Mouse (Mus musculus): ENCODE results near the gene Cacna1d. TPM values are rescaled to one million over a fixed set of nuclear protein-coding genes. Genes with fewer than 3 reads are reported as not detected.

Cacna1d gene
- polyA plus RNA-seq, 1 experiment from 2014 or later, result 7.2 TPM

- no peaks in the 10 kb centered on the region for H3K4me1 ChIP-seq (replicated peaks; ENCODE audit: control insufficient read depth, insufficient read depth, low read length)
- no peak overlapping the region for H3K4me2 ChIP-seq (ENCODE audit: low read length)
- 65% methylated on average over 8 of the region's 8 CpGs for WGBS
- no peaks in the 10 kb centered on the region for H3K9me3 ChIP-seq (ENCODE audit: control insufficient read depth, low read length)
- DNase-seq (ENCODE audit: low spot score) (no peak), ATAC-seq (replicated peaks; ENCODE audit: low FRiP score, low TSS enrichment, low read depth) (no peak)
- H3K36me3 ChIP-seq (ENCODE audit: control insufficient read depth, insufficient read depth, low read length), result no peaks in the 10 kb centered on the region
- no peak overlapping the region for H3K27ac ChIP-seq (ENCODE audit: low read depth)
- no peaks in the 10 kb centered on the region for H3K27me3 ChIP-seq (replicated peaks; ENCODE audit: control insufficient read depth, insufficient read depth, low read length)
- no peak overlapping the region for H3K9ac ChIP-seq (ENCODE audit: low read length)
- H3K4me3 ChIP-seq (ENCODE audit: low read depth, low read length), result no peak overlapping the region
Measured at GRCm38 (mm10) chr14:30033405-30033804, 457.9 kb downstream of the Cacna1d start.

GRCm38 (mm10) chr14:30027378-30027777 is 463.9 kb downstream of the Cacna1d start:
- DNase-seq (ENCODE audit: low spot score), result no peak
- Histone ChIP-seq H3K4me1 (replicated peaks; ENCODE audit: control insufficient read depth, insufficient read depth, low read length) (no peaks in the 10 kb centered on the region), H3K9me3 (ENCODE audit: control insufficient read depth, low read length) (no peaks in the 10 kb centered on the region), H3K27ac (ENCODE audit: low read depth) (no peak overlapping the region), H3K36me3 (ENCODE audit: control insufficient read depth, insufficient read depth, low read length) (no peaks in the 10 kb centered on the region), H3K9ac (ENCODE audit: low read length) (no peak overlapping the region), H3K27me3 (replicated peaks; ENCODE audit: control insufficient read depth, insufficient read depth, low read length) (no peaks in the 10 kb centered on the region), H3K4me2 (ENCODE audit: low read length) (no peak overlapping the region), H3K4me3 (ENCODE audit: low read depth, low read length) (no peak overlapping the region)
- 63% methylated on average over 2 of the region's 2 CpGs for WGBS
- no peak for ATAC-seq (replicated peaks; ENCODE audit: low FRiP score, low TSS enrichment, low read depth)

- 40% methylated on average over 7 of the region's 7 CpGs for whole genome bisulfite sequencing
- H3K9me3 ChIP-seq (ENCODE audit: control insufficient read depth, low read length), result no peaks in the 10 kb centered on the region
Measured at GRCm38 (mm10) chr14:30024387-30024786, 466.9 kb downstream of the Cacna1d start.

DNA sequence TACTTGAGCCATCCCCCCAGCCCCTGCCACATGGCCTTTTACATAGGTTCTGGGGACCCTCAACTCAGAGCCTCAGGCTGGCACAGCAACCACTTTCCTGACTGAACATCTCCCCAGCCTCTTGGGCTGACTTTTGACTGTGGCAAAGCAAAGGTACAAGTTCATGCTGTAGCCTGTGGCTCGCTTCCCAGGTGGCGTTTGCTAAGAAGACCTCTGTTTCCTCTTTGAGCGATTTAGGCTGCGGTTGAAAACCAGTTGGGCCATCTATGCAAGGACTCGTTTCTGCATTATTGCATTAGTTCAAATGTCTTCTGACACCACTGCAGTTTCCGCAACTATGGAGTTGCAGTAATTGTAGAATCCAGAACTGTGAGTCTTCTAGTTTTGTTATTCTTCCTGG is 468.8 kb downstream of the Cacna1d start:
- no peaks in the 10 kb centered on the region for H3K4me1 ChIP-seq (replicated peaks; ENCODE audit: control insufficient read depth, insufficient read depth, low read length)
- no peaks in the 10 kb centered on the region for H3K9me3 ChIP-seq (ENCODE audit: control insufficient read depth, low read length)
- WGBS, result 90% methylated on average over 6 of the region's 6 CpGs
- H3K9ac ChIP-seq (ENCODE audit: low read length), result no peak overlapping the region
- ATAC-seq (replicated peaks; ENCODE audit: low FRiP score, low TSS enrichment, low read depth), result no peak
- no peak for DNase-seq (ENCODE audit: low spot score)
- no peak overlapping the region for H3K4me2 ChIP-seq (ENCODE audit: low read length)
- no peaks in the 10 kb centered on the region for H3K27me3 ChIP-seq (replicated peaks; ENCODE audit: control insufficient read depth, insufficient read depth, low read length)
- no peaks in the 10 kb centered on the region for H3K36me3 ChIP-seq (ENCODE audit: control insufficient read depth, insufficient read depth, low read length)
- no peak overlapping the region for H3K27ac ChIP-seq (ENCODE audit: low read depth)
- H3K4me3 ChIP-seq (ENCODE audit: low read depth, low read length), result no peak overlapping the region

More at GRCm38 (mm10) chr14:30024387-30024786, 466.9 kb downstream of the Cacna1d start:
- Histone ChIP-seq H3K4me3 (ENCODE audit: low read depth, low read length) (no peak overlapping the region), H3K27ac (ENCODE audit: low read depth) (no peak overlapping the region), H3K9ac (ENCODE audit: low read length) (no peak overlapping the region), H3K4me2 (ENCODE audit: low read length) (no peak overlapping the region), H3K36me3 (ENCODE audit: control insufficient read depth, insufficient read depth, low read length) (no peaks in the 10 kb centered on the region), H3K27me3 (replicated peaks; ENCODE audit: control insufficient read depth, insufficient read depth, low read length) (no peaks in the 10 kb centered on the region), H3K4me1 (replicated peaks; ENCODE audit: control insufficient read depth, insufficient read depth, low read length) (no peaks in the 10 kb centered on the region)
- ATAC-seq (replicated peaks; ENCODE audit: low FRiP score, low TSS enrichment, low read depth), result no peak
- DNase-seq (ENCODE audit: low spot score), result no peak

GRCm38 (mm10) chr14:30019792-30020575 is 471.3 kb downstream of the Cacna1d start:
- Histone ChIP-seq H3K4me1 (replicated peaks; ENCODE audit: control insufficient read depth, insufficient read depth, low read length) (no peaks in the 10 kb centered on the region), H3K9ac (ENCODE audit: low read length) (no peak overlapping the region), H3K4me3 (ENCODE audit: low read depth, low read length) (no peak overlapping the region), H3K36me3 (ENCODE audit: control insufficient read depth, insufficient read depth, low read length) (no peaks in the 10 kb centered on the region), H3K27ac (ENCODE audit: low read depth) (no peak overlapping the region), H3K9me3 (ENCODE audit: control insufficient read depth, low read length) (no peaks in the 10 kb centered on the region), H3K4me2 (ENCODE audit: low read length) (no peak overlapping the region), H3K27me3 (replicated peaks; ENCODE audit: control insufficient read depth, insufficient read depth, low read length) (no peaks in the 10 kb centered on the region)
- WGBS, result 57% methylated on average over 9 of the region's 9 CpGs
- DNase-seq (ENCODE audit: low spot score) (no peak), ATAC-seq (replicated peaks; ENCODE audit: low FRiP score, low TSS enrichment, low read depth) (no peak)

- DNase-seq (ENCODE audit: low spot score) (no peak), ATAC-seq (replicated peaks; ENCODE audit: low FRiP score, low TSS enrichment, low read depth) (no peak)
- WGBS, result 90% methylated on average over 8 of the region's 8 CpGs
- Histone ChIP-seq H3K9me3 (ENCODE audit: control insufficient read depth, low read length) (no peaks in the 10 kb centered on the region), H3K27me3 (replicated peaks; ENCODE audit: control insufficient read depth, insufficient read depth, low read length) (no peaks in the 10 kb centered on the region), H3K4me3 (ENCODE audit: low read depth, low read length) (no peak overlapping the region), H3K4me1 (replicated peaks; ENCODE audit: control insufficient read depth, insufficient read depth, low read length) (no peaks in the 10 kb centered on the region), H3K27ac (ENCODE audit: low read depth) (no peak overlapping the region), H3K9ac (ENCODE audit: low read length) (no peak overlapping the region), H3K4me2 (ENCODE audit: low read length) (no peak overlapping the region), H3K36me3 (ENCODE audit: control insufficient read depth, insufficient read depth, low read length) (no peaks in the 10 kb centered on the region)
Measured at GRCm38 (mm10) chr14:30019375-30019774, 471.9 kb downstream of the Cacna1d start.

- 93% methylated on average over 6 of the region's 6 CpGs for WGBS
- no peaks in the 10 kb centered on the region for H3K36me3 ChIP-seq (ENCODE audit: control insufficient read depth, insufficient read depth, low read length)
- no peak for DNase-seq (ENCODE audit: low spot score)
- H3K9ac ChIP-seq (ENCODE audit: low read length), result no peak overlapping the region
- no peak overlapping the region for H3K27ac ChIP-seq (ENCODE audit: low read depth)
- ATAC-seq (replicated peaks; ENCODE audit: low FRiP score, low TSS enrichment, low read depth), result no peak
- H3K4me2 ChIP-seq (ENCODE audit: low read length), result no peak overlapping the region
- H3K4me1 ChIP-seq (replicated peaks; ENCODE audit: control insufficient read depth, insufficient read depth, low read length), result no peaks in the 10 kb centered on the region
- no peaks in the 10 kb centered on the region for H3K27me3 ChIP-seq (replicated peaks; ENCODE audit: control insufficient read depth, insufficient read depth, low read length)
- no peaks in the 10 kb centered on the region for H3K9me3 ChIP-seq (ENCODE audit: control insufficient read depth, low read length)
- no peak overlapping the region for H3K4me3 ChIP-seq (ENCODE audit: low read depth, low read length)
Measured at GRCm38 (mm10) chr14:30018846-30019245, 472.4 kb downstream of the Cacna1d start.

- H3K4me3 ChIP-seq (ENCODE audit: low read depth, low read length), result no peak overlapping the region
- 88% methylated on average over 4 of the region's 4 CpGs for WGBS
- H3K27ac ChIP-seq (ENCODE audit: low read depth), result no peak overlapping the region
- H3K9ac ChIP-seq (ENCODE audit: low read length), result no peak overlapping the region
- no peaks in the 10 kb centered on the region for H3K4me1 ChIP-seq (replicated peaks; ENCODE audit: control insufficient read depth, insufficient read depth, low read length)
- H3K4me2 ChIP-seq (ENCODE audit: low read length), result no peak overlapping the region
- no peak for ATAC-seq (replicated peaks; ENCODE audit: low FRiP score, low TSS enrichment, low read depth)
- no peaks in the 10 kb centered on the region for H3K27me3 ChIP-seq (replicated peaks; ENCODE audit: control insufficient read depth, insufficient read depth, low read length)
- DNase-seq (ENCODE audit: low spot score), result no peak
- H3K9me3 ChIP-seq (ENCODE audit: control insufficient read depth, low read length), result no peaks in the 10 kb centered on the region
- no peaks in the 10 kb centered on the region for H3K36me3 ChIP-seq (ENCODE audit: control insufficient read depth, insufficient read depth, low read length)
Measured at GRCm38 (mm10) chr14:30018463-30018801, 472.8 kb downstream of the Cacna1d start.

GRCm38 (mm10) chr14:30017794-30018462 is 473.3 kb downstream of the Cacna1d start:
- ATAC-seq (replicated peaks; ENCODE audit: low FRiP score, low TSS enrichment, low read depth) (no peak), DNase-seq (ENCODE audit: low spot score) (no peak)
- Histone ChIP-seq H3K27me3 (replicated peaks; ENCODE audit: control insufficient read depth, insufficient read depth, low read length) (no peaks in the 10 kb centered on the region), H3K9ac (ENCODE audit: low read length) (no peak overlapping the region), H3K4me1 (replicated peaks; ENCODE audit: control insufficient read depth, insufficient read depth, low read length) (no peaks in the 10 kb centered on the region), H3K36me3 (ENCODE audit: control insufficient read depth, insufficient read depth, low read length) (no peaks in the 10 kb centered on the region), H3K4me3 (ENCODE audit: low read depth, low read length) (no peak overlapping the region), H3K9me3 (ENCODE audit: control insufficient read depth, low read length) (no peaks in the 10 kb centered on the region), H3K27ac (ENCODE audit: low read depth) (no peak overlapping the region), H3K4me2 (ENCODE audit: low read length) (no peak overlapping the region)
- 83% methylated on average over 8 of the region's 8 CpGs for WGBS
